Mouse (Mus musculus) cerebral cortex, adult 2 months (tissue): ENCODE data around the gene Gabra5.

Experiments used
- WGBS: fragments of 180-500 bp; shearing (Covaris S2); methylation state at CpG from one replicate; pipeline ENCODE4 v1.1.7; 2018; 5-methylcytosine and 5-hydroxymethylcytosine counted together

Gene Gabra5

GRCm38 (mm10) chr7:57386517-57387340, 123.1 kb downstream of the Gabra5 start, which contains the start of gene Gabrg3:
Gene Gabrg3, minus strand, starts transcription at chr7:57387188.
- 1% methylated on average over 68 of the region's 71 CpGs for WGBS

- WGBS = 10% methylated on average over 4 of the region's 4 CpGs
Observed at GRCm38 (mm10) chr7:57384112-57384511, 125.7 kb downstream of the Gabra5 start.

GRCm38 (mm10) chr7:57366013-57366390, 143.9 kb downstream of the Gabra5 start:
- 47% methylated on average over 5 of the region's 5 CpGs for WGBS

- 69% methylated on average over 5 of the region's 5 CpGs for WGBS
Observed at GRCm38 (mm10) chr7:57365134-57366012, 144.5 kb downstream of the Gabra5 start.

- WGBS = 46% methylated on average over 6 of the region's 6 CpGs
Observed at GRCm38 (mm10) chr7:57363812-57364211, 146.0 kb downstream of the Gabra5 start.

- 42% methylated on average over 6 of the region's 6 CpGs for WGBS
Observed at GRCm38 (mm10) chr7:57357871-57358540, 151.9 kb downstream of the Gabra5 start.
